25 mouse cellular contexts compared by ENCODE assay signal in the genomic region with DNA sequence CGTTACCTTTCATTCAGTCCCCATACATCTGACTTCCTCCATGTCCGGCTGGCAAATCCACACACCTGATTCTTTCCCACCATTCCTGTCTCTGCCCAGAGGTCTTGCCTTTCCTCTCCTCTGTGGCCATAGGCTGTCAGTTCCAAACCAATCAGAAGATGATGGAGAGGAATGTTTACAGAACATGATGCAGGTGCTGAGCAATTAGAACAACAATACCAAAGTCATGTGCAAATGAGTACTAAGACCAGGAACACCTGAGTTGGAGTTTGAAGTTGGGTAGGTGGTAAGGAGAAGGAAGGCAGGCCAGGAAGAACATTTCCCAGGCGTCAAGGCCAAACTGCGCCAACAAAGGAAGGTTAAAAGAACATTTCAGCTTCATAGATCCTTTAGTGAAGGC. TPM values are rescaled to one million over a fixed set of nuclear protein-coding genes. Genes with fewer than 3 reads are reported as not detected.
DNase-seq lines count a peak whose midpoint lies in the region; ATAC-seq lines count a peak whose summit lies in the region.
"Had no signal": no experiment of that assay in that cellular context is flagged by ENCODE, and none has a peak within 500 bp of the region (broad histone marks: within the 10 kb centered on the region; RNA-seq: fewer than 3 reads in every experiment).

No protein-coding gene starts in this region.

- no peak overlapping the region for H3K4me3 ChIP-seq in forebrain, embryonic 16.5 days (replicated peaks; ENCODE audit: low read length)

- peaks cover 44% of the 10 kb centered on the region for H3K4me1 ChIP-seq in forebrain, embryonic 16.5 days (replicated peaks; ENCODE audit: control insufficient read depth, insufficient read depth, low read length)

- no peaks in the 10 kb centered on the region for H3K9me3 ChIP-seq in forebrain, embryonic 16.5 days (ENCODE audit: control insufficient read depth, low read length)

- no peak for ATAC-seq in forebrain, embryonic 16.5 days
- ATAC-seq: activated CD4-positive, CD25-positive, alpha-beta regulatory T cell, adult 4 months; CD4-positive, CD25-positive, alpha-beta regulatory T cell, adult 4 months; Patski had no signal

- 92% methylated on average over 4 of the region's 4 CpGs for WGBS in forebrain, embryonic 16.5 days

- H3K27me3 ChIP-seq in forebrain, embryonic 16.5 days (replicated peaks; ENCODE audit: control insufficient read depth, insufficient read depth, low read length): no peaks in the 10 kb centered on the region
- H3K27me3 ChIP-seq: CH12.LX had no signal

- DNase-seq in ES-CJ7 (ENCODE audit: low read depth, low spot score) (peak; percentile 56), R1 (ENCODE audit: low read depth, low spot score) (peak; percentile 51), ZHBTc4 (ENCODE audit: low read depth, low spot score) (peak; percentile 48)
- DNase-seq in layer of hippocampus, adult 9-10 months (ENCODE audit: low spot score): no peak
- DNase-seq in thymus, postnatal 25 days: no peak
- DNase-seq: adrenal gland, adult 2 months; adrenal gland, adult 8-10 months; adrenal gland, postnatal 10 days; adrenal gland, postnatal 14 days; adrenal gland, postnatal 25 days; adrenal gland, postnatal 36 days; B cell, adult 2 months; cerebellum, adult 11 months; cerebellum, adult 11-12 months; cerebellum, adult 18-20 months; cerebellum, adult 2 months; cerebellum, adult 8-10 months; cerebellum, adult 9-10 months had no signal

- H3K9ac ChIP-seq in forebrain, embryonic 16.5 days (replicated peaks; ENCODE audit: low read depth, low read length): no peak overlapping the region

- H3K27ac ChIP-seq in forebrain, embryonic 16.5 days (ENCODE audit: low read length): no peak overlapping the region

- no peaks in the 10 kb centered on the region for H3K36me3 ChIP-seq in forebrain, embryonic 16.5 days (ENCODE audit: control insufficient read depth, insufficient read depth)
- H3K36me3 ChIP-seq: G1E had no signal

- H3K4me2 ChIP-seq in forebrain, embryonic 16.5 days (ENCODE audit: low read length): no peak overlapping the region

RNA-seq across cellular contexts. Expression of gene Gm1043, which starts 5.7 kb away (rescaled TPM):
- 2.6 and 4.3 TPM in 2 replicates for polyA plus RNA-seq in forebrain, embryonic 16.5 days (2015; fragmentation: Nextera tagmentation; extraction: Ambion mirVana)
- polyA plus RNA-seq: C2C12, G1E, Patski had no signal

Comparison
In these comparisons a context has a peak if more than half of its experiments do, and no peak if none do; other contexts are left out.
1. DNase-seq: peak in ES-CJ7 (single experiment), R1 (single experiment) and ZHBTc4 (single experiment); none in layer of hippocampus, adult 9-10 months (single experiment) and thymus, postnatal 25 days (single experiment).